Comparison of ENCODE assay signal across 8 mouse cellular contexts in the genomic region with DNA sequence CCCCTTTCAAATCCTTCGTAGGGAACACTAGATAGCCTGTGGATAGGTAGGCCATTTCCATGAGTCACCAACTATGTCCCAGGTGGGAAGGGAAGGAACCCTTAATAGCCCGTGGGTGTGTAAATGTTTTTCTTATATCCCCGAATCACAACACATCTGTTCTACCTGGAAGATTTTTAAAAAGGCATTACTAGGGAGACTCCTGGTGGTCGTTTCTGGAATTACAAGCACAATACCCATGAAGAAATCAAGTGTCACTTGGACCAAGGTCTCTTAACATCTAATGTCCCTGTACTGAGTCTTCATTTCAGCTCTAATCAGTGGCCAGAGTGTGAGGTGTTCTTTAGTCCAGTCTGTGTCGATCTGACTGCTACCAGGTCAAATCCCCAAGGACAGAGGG. TPM values are rescaled to one million over a fixed set of nuclear protein-coding genes. Genes with fewer than 3 reads are reported as not detected.
DNase-seq lines count a peak whose midpoint lies in the region; ATAC-seq and TF ChIP-seq lines count a peak whose summit lies in the region.

No protein-coding gene starts in this region.

- H3K79me2 ChIP-seq in CH12.LX (replicated peaks; ENCODE audit: control insufficient read depth, extremely low read depth, insufficient read depth, poor library complexity, severe bottlenecking): no peaks in the 10 kb centered on the region

- dilution Hi-C loops in CH12.LX (cut with MboI; ENCODE audit: extremely low pct_ligation_motif_present, extremely low pct_unique_long_range_greater_than_20kb, low sequenced_read_pairs): no loop called here

- no peak overlapping the region for H3K27ac ChIP-seq in hindbrain, embryonic 11.5 days (ENCODE audit: low read depth, low read length)
- no peak overlapping the region for H3K27ac ChIP-seq in hindbrain, embryonic 12.5 days
- no peak overlapping the region for H3K27ac ChIP-seq in CH12.LX (ENCODE audit: insufficient read depth, low read depth)

- peak; percentile 79 to 91 for TF ChIP-seq CTCF in CH12.LX (conservative IDR thresholded peaks at IDR 0.05 in 1 of 2, IDR thresholded peaks at IDR 0.05 in 1 of 2; ENCODE audit: low read depth in 2 of 2, low read length in 2 of 2)

- H3K36me3 ChIP-seq in hindbrain, embryonic 11.5 days (ENCODE audit: control insufficient read depth, insufficient read depth, low read length): 0 out of 2 replicates have a peak, but pooled peaks cover 3% of the 10 kb centered on the region
- peaks cover 43% of the 10 kb centered on the region for H3K36me3 ChIP-seq in hindbrain, embryonic 12.5 days
- peaks cover 21 to 73% of the 10 kb centered on the region in 2 experiments for H3K36me3 ChIP-seq in CH12.LX (replicated peaks in 1 of 2; ENCODE audit: control insufficient read depth in 1 of 2, insufficient read depth in 1 of 2, low read length in 1 of 2)

- peak; percentile 60 for DNase-seq in hindbrain, embryonic 11.5 days (ENCODE audit: low spot score)
- DNase-seq in 3T3-L1 (ENCODE audit: low read depth, low spot score) (peak; percentile 66), CH12.LX (ENCODE audit: extremely low read depth) (peak; percentile 62)
- DNase-seq in heart, postnatal 4 days: peak; percentile 62
- no peak for DNase-seq in yolk sac, embryonic 10.5 days (ENCODE audit: low spot score)
- no peak for DNase-seq in frontal cortex, postnatal 10 days (ENCODE audit: low spot score in 2 of 2)

- TF ChIP-seq POLR2A in CH12.LX (IDR thresholded peaks at IDR 0.05; ENCODE audit: low read depth, low read length): no peak

- ATAC-seq in hindbrain, embryonic 11.5 days (ENCODE audit: low FRiP score): no peak
- ATAC-seq in hindbrain, embryonic 12.5 days (ENCODE audit: low FRiP score): no peak
- ATAC-seq in frontal cortex, adult (ENCODE audit: low TSS enrichment): no peak

- H3K4me2 ChIP-seq in hindbrain, embryonic 11.5 days (replicated peaks; ENCODE audit: low read depth, low read length): no peak overlapping the region
- H3K4me2 ChIP-seq in hindbrain, embryonic 12.5 days (replicated peaks): no peak overlapping the region
- H3K4me2 ChIP-seq in CH12.LX (ENCODE audit: insufficient read depth, low read depth, poor library complexity, severe bottlenecking): no peak overlapping the region

- TF ChIP-seq RAD21 in CH12.LX (IDR thresholded peaks at IDR 0.05; ENCODE audit: low read depth, low read length): peak; percentile 66

- no peak overlapping the region for H3K9ac ChIP-seq in hindbrain, embryonic 11.5 days (ENCODE audit: low read depth, low read length)
- H3K9ac ChIP-seq in hindbrain, embryonic 12.5 days: no peak overlapping the region
- H3K9ac ChIP-seq in CH12.LX (ENCODE audit: insufficient read depth, low read depth): no peak overlapping the region

- no peaks in the 10 kb centered on the region for H3K4me1 ChIP-seq in hindbrain, embryonic 11.5 days (replicated peaks; ENCODE audit: control insufficient read depth, insufficient read depth, low read length)
- no peaks in the 10 kb centered on the region for H3K4me1 ChIP-seq in hindbrain, embryonic 12.5 days
- peaks cover 17 to 38% of the 10 kb centered on the region in 2 experiments for H3K4me1 ChIP-seq in CH12.LX (ENCODE audit: control insufficient read depth in 1 of 2, insufficient read depth in 2 of 2)

- H3K9me3 ChIP-seq in hindbrain, embryonic 11.5 days (ENCODE audit: control insufficient read depth, low read length): no peaks in the 10 kb centered on the region
- no peaks in the 10 kb centered on the region for H3K9me3 ChIP-seq in hindbrain, embryonic 12.5 days (replicated peaks)
- peaks cover 10% of the 10 kb centered on the region for H3K9me3 ChIP-seq in CH12.LX (replicated peaks; ENCODE audit: low read length)

- H3K27me3 ChIP-seq in hindbrain, embryonic 11.5 days (ENCODE audit: control insufficient read depth, insufficient read depth, low read length): no peaks in the 10 kb centered on the region
- no peaks in the 10 kb centered on the region for H3K27me3 ChIP-seq in hindbrain, embryonic 12.5 days
- H3K27me3 ChIP-seq in CH12.LX (replicated peaks): no peaks in the 10 kb centered on the region

- 48% methylated on average over 5 of the region's 5 CpGs for WGBS in hindbrain, embryonic 11.5 days
- 50% methylated on average over 5 of the region's 5 CpGs for WGBS in hindbrain, embryonic 12.5 days

- TF ChIP-seq EP300 in CH12.LX (IDR thresholded peaks at IDR 0.05; ENCODE audit: low read length): no peak

- no peak overlapping the region for H3K4me3 ChIP-seq in hindbrain, embryonic 11.5 days (ENCODE audit: low read depth, low read length)
- no peak overlapping the region for H3K4me3 ChIP-seq in hindbrain, embryonic 12.5 days
- H3K4me3 ChIP-seq in CH12.LX (replicated peaks in 1 of 3; ENCODE audit: low read depth in 2 of 3, low read length in 2 of 3, poor library complexity in 1 of 3): no peak overlapping the region

- in situ Hi-C loops in CH12.LX (cut with MboI; ENCODE audit: low pct_ligation_motif_present, low pct_unique_long_range_greater_than_20kb, low sequenced_read_pairs): no loop called here

TF ChIP-seq in CH12.LX, 34 proteins besides CTCF, POLR2A, EP300 and RAD21:
- TF ChIP-seq NELFE (IDR thresholded peaks at IDR 0.05; ENCODE audit: low read depth, low read length) (0 out of 2 replicates have a peak, but pooled peaks have one; percentile 12), KAT2A (IDR thresholded peaks at IDR 0.05; ENCODE audit: insufficient replicate concordance, low read length) (no peak), SMC3 (IDR thresholded peaks at IDR 0.05; ENCODE audit: low read depth, low read length) (peak; percentile 80), JUN (IDR thresholded peaks at IDR 0.05; ENCODE audit: insufficient read depth, low read depth, low read length) (no peak)

RNA-seq across cellular contexts. Expression of a gene that starts 60.0 kb away (rescaled TPM):
- 7.3 and 8.1 TPM in 2 replicates for polyA plus RNA-seq in hindbrain, embryonic 11.5 days (2014; fragmentation: Nextera tagmentation; extraction: Ambion mirVana)
- 7.1 and 8.7 TPM in 2 replicates for polyA plus RNA-seq in hindbrain, embryonic 12.5 days (2016; fragmentation: Nextera tagmentation; extraction: Ambion mirVana)
- total RNA-seq in CH12.LX (2012; rRNA removed): 1.1 and 1.4 TPM in 2 replicates
- 6.6 and 8.0 TPM in 2 replicates for total RNA-seq in CH12.LX (2014; rRNA removed)
- 8.0 and 8.5 TPM in 2 replicates for polyA plus RNA-seq in CH12.LX (2012; ENCODE audit: insufficient read length, low read depth)
- 10 to 100 TPM; 34.2 to 40.5 TPM for total RNA-seq in heart, postnatal 4 days (2021)

Comparison
In these comparisons a context has a peak if more than half of its experiments do, and no peak if none do; other contexts are left out.
1. DNase-seq: peak in hindbrain, embryonic 11.5 days (single experiment), 3T3-L1 (single experiment), CH12.LX (single experiment) and heart, postnatal 4 days (single experiment); none in yolk sac, embryonic 10.5 days (single experiment) and frontal cortex, postnatal 10 days (0 of 2).